Mouse (Mus musculus): ENCODE measurements around the gene Dennd4a.
"Not testable (repeated sequence)": the region's sequence is repeated elsewhere in the genome, so short reads cannot be mapped to it uniquely, and the experiment has no call there.

The Dennd4a gene

DNA sequence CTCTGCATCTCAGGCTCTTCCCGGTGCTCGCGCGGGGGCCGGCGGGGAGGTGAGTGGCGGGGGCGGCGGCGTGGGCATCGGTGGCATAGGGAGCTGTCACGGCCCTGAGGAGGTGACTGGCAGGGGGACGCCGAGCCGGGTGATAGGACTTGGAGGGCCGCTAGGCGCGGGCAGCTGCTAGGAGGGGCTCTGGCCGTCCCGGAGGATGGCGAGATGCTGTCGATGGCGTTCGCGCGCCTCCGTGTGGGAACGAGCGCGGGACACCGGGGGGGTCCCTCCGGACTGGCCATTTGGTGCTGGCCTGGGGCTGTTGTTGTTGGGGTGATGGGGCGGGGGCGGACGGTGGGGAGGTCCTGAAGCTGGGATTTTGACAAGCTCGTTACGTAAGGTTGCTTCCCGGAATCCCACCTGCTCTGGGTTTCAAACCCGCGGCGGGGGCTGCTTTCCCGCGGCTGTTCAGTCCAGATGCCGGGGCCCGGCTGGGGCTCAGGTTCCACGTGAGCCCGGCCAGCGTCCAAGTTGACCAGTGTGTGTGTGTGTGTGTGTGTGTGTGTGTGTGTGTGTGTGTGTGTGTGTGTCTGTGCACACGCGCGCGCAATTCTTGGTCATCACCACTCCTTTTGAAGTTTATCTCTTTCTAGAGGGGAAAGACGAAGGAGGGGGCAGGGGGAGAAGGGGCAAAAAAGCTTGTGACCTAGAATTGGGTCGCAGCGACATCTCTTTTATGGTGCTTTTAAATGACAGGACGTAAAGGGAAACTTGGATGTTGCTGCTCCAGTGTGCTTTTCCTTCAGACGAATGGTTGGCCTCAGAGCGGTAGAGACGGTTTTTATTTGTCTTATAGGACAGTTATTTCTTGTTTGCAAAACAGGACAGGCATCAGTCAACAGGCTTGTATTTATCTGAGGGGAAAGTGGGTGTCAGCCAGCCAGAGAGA lies 666 bp downstream of the Dennd4a start:
- intact Hi-C loops (cut with DNase I): no loop called here

- intact Hi-C loops (cut with DNase I): no loop called here
Measured at GRCm38 (mm10) chr9:64812475-64812860, 1.3 kb downstream of the Dennd4a start.

GRCm38 (mm10) chr9:64814273-64814672 lies 3.1 kb downstream of the Dennd4a start:
- intact Hi-C loops (cut with DNase I): no loop called here

GRCm38 (mm10) chr9:64819686-64820085 lies 8.5 kb downstream of the Dennd4a start:
- intact Hi-C loops (cut with DNase I): not testable (repeated sequence)

- intact Hi-C loops (cut with DNase I): no loop called here
Measured at GRCm38 (mm10) chr9:64820086-64820795, 9.1 kb downstream of the Dennd4a start.

GRCm38 (mm10) chr9:64822235-64822634 lies 11.1 kb downstream of the Dennd4a start:
- intact Hi-C loops (cut with DNase I): no loop called here

- intact Hi-C loops (cut with DNase I): no loop called here
Measured at GRCm38 (mm10) chr9:64824389-64825008, 13.4 kb downstream of the Dennd4a start.

DNA sequence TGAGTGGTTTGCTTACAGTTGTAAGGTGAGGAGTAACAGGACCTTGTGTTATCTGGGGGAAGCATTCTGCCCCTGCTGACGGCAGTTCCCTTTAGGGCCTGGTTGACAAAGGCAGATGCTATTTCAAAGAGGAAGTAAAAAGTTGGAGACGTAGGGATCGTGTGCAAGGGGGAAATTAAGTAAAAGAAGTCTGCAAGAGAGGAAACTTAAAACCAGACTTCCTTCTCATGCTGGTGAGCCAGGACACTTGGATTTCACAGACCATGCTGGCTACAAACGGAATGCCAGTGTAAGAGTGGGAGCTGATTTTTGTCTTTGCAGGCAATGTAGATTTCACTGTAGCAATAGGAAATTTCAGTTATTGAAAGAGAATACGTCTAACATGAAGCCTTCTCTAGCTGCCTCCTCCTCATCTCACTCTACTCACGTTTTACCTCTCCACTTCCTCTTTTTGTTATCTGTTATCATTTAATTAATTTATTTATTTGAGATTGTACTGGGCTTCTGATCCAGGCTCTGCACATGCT lies 19.0 kb downstream of the Dennd4a start:
- intact Hi-C loops (cut with DNase I): no loop called here

DNA sequence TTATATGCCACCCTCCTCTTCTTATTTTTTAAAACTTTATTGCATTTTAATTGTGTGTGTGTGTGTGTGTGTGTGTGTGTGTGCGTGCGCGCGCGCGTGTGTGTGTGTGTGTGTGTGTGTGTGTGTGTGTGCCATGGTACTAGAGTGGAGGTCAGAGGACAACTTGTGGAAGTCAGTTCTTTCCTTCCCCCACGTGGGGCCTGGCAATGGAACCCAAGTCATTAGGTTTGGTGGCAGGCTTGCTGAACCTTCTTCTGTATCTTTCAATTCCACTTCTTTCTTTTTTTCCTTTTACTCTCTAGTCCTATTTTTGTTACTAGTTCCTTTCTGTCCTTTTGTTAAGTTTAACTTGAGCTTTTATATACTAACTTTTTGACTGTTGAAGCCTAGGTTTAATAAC lies 19.5 kb downstream of the Dennd4a start:
- intact Hi-C loops (cut with DNase I): no loop called here

DNA sequence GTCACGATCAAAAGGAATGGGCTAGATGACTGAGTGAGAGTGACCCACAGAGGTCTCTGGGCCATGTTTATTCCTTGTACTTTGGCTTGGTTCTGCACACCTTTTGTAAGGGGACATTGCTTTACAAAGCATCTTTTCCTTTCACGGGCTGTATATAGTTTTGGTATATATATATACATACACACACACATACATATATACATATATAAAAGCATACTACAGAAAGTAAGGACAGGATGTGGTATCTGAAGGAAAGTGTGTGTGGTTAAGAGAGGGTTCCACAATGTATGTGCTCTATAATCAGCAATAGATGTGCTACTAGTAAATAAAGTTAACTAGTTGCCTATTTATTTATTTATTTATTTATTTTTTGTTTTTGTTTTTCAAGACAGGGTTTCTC lies 20.6 kb downstream of the Dennd4a start:
- intact Hi-C loops (cut with DNase I): no loop called here

DNA sequence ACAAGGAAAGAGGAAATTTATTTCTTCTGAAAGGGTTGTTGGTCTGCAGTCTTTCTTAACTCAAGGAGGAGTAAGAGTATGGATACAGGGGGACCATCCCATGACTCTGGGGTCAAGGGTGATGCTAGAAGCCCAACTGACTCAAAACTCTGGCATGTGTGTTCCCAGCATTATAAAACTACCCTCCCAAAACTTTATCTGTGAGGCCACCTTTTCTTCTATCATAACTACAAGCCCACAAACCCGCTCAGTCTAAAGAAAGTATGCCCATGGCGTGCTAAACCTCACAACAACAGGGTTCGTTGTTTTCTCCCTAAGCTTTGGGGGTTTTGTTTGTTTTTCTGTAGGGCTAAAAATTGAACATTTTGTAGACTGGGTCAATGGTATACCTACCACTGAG lies 23.3 kb downstream of the Dennd4a start:
- intact Hi-C loops (cut with DNase I): no loop called here

DNA sequence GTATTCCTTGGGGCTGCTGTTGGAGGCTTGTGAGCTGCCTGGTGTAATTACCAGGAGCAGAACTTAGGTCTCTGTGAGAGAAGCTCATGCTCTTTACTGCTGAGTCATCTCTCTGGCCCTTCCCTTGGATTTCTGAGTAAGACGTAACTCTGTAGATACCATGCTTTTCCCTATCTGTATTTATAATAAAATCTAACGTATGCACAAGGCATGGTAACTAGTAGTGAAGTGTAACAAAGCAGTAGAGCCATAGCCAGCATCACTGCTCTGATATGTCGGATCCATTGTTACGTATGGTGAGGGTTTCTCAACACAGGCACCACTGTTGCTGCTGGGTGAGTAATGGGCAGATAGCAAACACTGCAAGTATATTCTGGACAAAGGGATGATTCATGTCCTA lies 34.2 kb downstream of the Dennd4a start:
- intact Hi-C loops (cut with DNase I): no loop called here

DNA sequence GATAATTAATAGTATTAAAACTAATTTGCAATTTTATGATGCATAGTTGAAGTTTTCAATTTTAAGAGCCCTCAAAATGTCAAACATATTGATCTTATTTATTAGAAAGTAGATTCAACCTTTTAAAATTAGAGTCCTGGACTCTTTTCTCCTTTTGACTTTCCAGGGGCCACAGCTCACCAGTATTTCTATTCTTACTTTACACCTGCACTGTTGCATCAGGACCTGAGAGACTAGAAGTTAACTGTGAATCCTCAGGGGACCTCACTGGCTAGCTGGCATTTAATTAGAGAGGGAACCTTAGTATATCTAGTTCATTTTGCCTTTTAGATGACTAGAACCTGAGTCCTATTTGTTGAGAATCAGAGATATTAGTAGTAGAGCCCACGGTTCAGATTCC lies 38.4 kb downstream of the Dennd4a start:
- intact Hi-C loops (cut with DNase I): no loop called here

DNA sequence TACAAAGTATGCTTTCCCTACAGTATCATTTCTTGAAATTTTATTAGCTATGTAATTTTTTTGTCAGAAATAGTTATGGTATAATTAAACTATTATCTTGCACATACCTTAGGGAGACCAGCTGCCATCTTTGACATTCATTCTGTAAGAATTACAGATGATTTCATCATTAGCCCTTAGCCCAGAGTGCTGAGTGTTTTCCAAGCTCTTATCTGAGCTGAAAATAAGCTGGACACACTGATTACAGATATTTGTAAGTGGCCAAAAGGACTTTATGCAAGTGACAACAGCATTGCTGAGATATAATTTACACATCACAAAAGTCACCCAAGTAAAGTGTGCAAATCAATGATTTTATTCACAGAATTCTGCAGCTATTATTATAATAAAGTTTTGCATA lies 48.9 kb downstream of the Dennd4a start:
- intact Hi-C loops (cut with DNase I): no loop called here

- intact Hi-C loops (cut with DNase I): loop anchor here (2.0 kb wide), 1 partner anchor 84 kb away; no protein-coding TSS in a partner anchor
Measured at GRCm38 (mm10) chr9:64862687-64863086, 51.5 kb downstream of the Dennd4a start.

DNA sequence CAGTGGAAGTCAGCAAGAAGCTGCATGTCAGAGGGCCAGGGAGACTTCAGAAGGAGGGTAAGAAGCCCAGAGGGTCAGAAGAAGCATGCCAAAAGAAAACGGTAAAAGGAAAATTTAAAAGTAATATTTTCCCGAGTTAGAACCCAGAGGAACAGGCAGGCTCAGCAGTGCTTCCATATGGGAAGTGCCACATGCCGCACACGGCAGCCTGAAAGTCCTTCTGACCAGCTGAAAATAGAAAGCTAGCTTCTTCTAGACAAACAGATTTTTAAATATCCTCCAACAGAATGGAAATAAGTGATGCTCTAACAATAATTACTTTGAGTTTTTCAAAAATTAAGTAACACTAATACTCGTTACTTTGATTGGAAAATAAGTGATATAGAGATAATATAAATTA lies 74.9 kb downstream of the Dennd4a start:
- intact Hi-C loops (cut with DNase I): no loop called here

DNA sequence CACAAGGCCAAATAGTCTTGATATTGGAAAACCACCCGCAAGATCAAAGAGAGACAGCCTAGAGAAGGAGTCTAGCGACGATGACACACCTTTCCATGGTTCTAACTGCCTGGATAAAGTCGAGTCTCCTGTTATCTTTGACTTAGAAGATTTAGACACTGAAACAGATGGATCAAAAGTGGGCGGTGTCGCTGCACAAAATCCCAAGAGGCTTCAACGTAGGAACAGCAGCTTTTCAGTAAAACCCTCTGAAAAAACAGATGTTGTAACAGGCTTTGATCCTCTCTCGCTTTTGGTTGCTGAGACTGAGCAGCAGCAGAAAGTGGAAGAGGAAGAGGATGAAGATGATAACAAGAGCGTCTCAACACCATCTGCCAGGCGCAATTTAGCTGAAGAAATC lies 85.5 kb downstream of the Dennd4a start:
- intact Hi-C loops (cut with DNase I): no loop called here

DNA sequence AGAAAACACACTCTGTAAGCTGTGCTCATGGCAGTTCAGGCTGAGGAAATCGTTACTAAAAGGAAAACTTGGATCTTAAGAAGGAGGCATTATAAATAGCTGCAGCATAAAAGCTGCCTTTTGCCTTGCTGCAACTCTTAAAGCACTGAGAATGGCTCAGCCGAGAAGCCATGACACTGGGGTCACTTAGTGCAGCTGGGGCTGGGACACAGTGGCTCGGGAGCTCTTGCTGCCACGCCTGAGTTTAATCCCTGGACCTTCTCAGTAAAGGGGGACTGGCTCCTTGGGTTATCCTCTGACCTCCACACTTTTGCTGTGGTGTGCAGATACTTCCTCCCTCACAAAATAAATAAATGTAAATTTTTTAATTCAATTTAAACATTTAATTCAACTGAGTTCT lies 91.7 kb downstream of the Dennd4a start:
- intact Hi-C loops (cut with DNase I): loop anchor here (5.0 kb wide), 1 partner anchor 126 kb away; no protein-coding TSS in a partner anchor

DNA sequence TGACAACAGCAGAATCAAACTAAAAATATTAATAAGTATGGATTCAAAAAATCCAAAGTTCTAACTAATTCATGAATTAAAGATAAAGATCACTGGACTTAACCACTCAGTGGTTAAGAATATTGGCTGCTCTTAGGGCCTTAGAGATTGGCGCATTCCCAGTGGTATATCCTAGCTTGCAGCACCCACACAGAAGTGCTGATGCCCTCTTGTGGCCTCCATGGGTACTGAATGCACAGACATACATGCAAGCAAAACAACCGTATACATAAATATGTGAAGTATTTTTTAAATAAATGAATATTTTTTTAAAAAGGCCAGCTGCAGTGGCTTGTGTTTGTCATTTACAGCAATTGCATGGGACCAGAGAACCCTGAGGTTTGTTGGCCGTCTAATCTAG lies 92.2 kb downstream of the Dennd4a start:
- intact Hi-C loops (cut with DNase I): loop anchor here (5.0 kb wide), 1 partner anchor 126 kb away; no protein-coding TSS in a partner anchor

- intact Hi-C loops (cut with DNase I): loop anchor here (5.0 kb wide), 1 partner anchor 128 kb away; no protein-coding TSS in a partner anchor
Measured at GRCm38 (mm10) chr9:64904917-64905640, 93.9 kb downstream of the Dennd4a start.

GRCm38 (mm10) chr9:64907441-64907840 lies 96.3 kb downstream of the Dennd4a start:
- intact Hi-C loops (cut with DNase I): no loop called here
